Mouse (Mus musculus) splenic B cell, adult 2 months (primary cell): ENCODE results near the gene Klhl21.

Experiments used
- DNase-seq: peaks from one replicate; pipeline ENCODE4 v3.0.0-alpha.2; 2011; ENCODE audit warnings: low read depth, low spot score
- H3K27me3 ChIP-seq: 2 replicates; pipeline ENCODE4 v1.6.1; 2012; ENCODE audit warnings: mild to moderate bottlenecking, low read length, moderate library complexity, mixed read lengths; ENCODE audit not compliant: control insufficient read depth, poor library complexity, insufficient read depth, severe bottlenecking
- H3K36me3 ChIP-seq: 2 replicates; pipeline ENCODE4 v1.6.1; 2012; ENCODE audit warnings: mild to moderate bottlenecking, low read length, moderate library complexity, mixed read lengths; ENCODE audit not compliant: control insufficient read depth, poor library complexity, insufficient read depth, severe bottlenecking

Gene Klhl21

DNA sequence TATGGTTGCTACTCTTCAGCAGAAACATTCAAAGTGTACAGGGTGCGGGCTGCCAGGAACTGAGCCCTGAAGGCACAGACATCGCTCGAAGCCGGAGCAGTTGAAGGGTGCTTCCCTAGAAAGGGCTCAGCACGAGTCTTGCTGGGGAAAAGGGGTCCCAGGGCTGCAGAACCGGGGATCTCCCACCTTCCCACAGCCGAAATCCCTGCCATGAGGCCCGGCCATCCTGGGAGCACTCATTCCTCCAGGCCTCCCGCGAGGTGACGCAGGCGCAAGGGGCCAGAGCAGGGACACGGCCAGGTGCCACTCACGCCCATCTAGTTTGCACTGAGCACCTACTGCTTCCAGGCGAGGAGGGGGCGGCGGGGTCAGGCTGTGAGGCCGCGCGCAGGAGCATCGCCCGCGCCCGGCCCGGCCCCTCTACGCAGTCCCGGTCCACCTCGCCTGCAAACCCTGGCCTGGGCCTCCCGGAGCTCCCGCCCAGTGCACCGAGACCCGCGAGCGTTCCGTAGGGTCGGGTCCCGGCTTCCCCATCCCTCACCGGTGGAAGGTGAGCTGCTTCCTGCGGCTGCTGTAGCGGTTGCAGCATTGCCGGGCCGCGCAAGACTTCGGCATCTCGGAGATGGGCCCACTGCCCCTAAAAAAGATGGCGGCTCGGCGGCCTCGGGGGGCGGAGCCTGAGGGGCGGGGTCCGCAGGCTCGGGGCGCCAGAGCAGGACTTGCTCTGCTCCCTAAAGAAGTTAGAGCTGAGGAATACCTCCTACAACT lies 20.1 kb upstream of the Klhl21 start, which contains the start of gene Thap3:
Thap3 (minus strand) TSS at position 656 of the 768 bp plus-strand sequence.
- Histone ChIP-seq H3K36me3 (peaks cover 6% of the 10 kb centered on the region), H3K27me3 (no peaks in the 10 kb centered on the region)
- DNase-seq, result peak; percentile 74

DNA sequence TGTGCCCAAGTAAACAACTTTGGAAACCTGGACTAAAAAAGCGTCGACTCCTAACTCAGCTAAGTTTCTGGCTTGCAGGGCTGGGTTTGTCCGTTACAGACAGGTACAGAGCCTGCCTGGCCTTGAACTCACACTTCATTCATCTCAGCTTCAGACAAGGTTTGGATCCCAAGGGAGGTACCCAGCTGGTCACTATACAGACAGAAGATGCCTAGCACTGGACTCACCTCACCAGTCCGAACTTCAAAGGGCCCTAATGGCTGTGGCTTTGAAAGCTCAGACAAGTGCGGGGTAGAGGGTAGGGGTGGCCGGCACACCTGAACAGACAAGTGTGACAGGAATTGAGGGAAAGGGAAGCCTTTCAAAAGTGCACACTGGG lies 19.5 kb upstream of the Klhl21 start:
- H3K27me3 ChIP-seq, result no peaks in the 10 kb centered on the region

DNA sequence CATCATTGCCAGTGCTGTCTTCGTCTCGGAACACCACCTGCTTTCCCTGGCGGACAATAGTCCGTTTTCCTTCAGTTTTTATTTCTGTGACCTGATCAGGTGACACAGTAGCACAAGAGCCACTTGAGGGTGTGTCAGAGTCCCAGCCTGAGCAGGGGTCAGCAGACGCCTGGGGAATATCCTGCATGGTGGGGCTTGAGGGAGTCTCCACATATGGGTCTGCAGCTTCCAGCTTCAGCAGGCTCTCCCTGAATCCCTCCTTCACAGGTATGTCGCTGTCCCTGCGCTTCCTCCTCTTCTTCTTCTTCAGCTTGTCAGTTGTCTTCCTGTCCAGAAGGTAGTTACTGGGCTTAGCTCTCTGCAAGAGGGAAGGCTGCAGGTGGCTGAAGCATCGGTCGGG lies 16.5 kb upstream of the Klhl21 start:
- DNase-seq, result no peak
- peaks cover 3% of the 10 kb centered on the region; the same call in 1 of the 2 replicates for H3K36me3 ChIP-seq
- no peaks in the 10 kb centered on the region; the same call in 1 of the 2 replicates for H3K27me3 ChIP-seq

More for the DNA sequence above, 19.5 kb upstream of the Klhl21 start:
- no peak for DNase-seq
- peaks cover 6% of the 10 kb centered on the region for H3K36me3 ChIP-seq

DNA sequence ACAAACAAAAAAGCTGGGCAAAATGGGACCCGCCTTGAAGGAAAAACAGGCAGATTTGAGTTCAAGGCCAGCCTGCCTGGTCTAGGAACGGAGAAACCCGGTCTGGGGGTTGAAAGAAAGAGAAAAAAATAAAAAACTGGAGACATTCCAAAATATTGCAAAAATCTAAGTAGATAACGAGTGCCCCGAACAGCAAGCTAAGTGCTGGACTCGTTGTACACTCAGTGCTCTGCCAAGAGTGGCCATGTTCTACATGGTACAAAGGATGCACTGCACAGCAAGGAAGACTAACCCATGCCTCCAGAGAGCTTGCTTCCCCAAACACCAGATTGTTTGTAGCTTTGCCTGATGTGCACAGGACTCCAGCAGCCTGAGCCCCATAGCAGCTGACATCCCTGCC lies 15.6 kb upstream of the Klhl21 start:
- H3K36me3 ChIP-seq, result peaks cover 3% of the 10 kb centered on the region; the same call in 1 of the 2 replicates
- no peak for DNase-seq
- no peaks in the 10 kb centered on the region; the same call in 1 of the 2 replicates for H3K27me3 ChIP-seq

DNA sequence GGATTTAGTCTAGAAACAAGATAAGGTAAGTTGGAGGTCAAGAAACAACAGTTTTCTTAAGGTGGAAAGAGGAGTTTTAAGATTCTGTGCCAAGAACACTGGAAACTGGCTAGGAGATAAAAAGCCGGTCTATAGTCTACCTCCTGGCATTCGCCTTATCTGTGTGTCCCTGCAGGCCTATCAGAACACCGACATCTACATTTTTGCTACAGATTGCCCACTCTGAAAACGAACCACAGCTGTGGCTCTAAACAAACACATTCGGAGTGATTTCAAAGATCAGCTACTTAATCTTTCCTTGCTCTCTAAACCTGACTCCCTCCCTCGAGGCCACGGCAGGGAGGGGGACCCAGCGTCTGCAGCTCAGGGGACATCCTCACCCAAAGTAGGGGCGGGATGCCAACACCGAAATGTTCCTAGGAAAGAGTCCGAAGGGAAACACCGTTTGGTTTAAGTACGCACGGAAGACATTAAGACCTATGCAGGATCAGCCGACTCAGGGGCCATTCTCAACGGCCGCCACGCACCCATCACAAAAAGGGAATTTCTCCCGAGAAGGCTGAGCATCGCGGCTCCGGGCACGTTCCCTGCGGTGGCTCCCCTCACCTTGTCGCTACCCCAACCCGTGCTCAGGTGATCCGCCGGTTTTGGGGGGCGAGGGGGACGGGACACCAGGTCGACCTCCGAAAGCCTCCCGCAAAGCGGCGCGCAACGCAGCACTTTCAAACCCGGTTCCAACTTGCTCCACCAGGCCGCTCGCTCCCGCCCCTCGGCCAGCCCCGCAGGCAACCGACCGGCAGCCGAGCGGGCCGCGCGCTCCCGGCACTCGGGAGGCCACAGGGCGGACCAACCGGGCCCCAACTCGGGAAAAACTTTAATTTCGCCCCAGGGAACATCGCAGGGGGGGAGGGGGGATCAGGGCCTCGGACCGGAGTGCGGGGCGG lies 14.1 kb upstream of the Klhl21 start:
- peak; percentile 31 for DNase-seq

DNA sequence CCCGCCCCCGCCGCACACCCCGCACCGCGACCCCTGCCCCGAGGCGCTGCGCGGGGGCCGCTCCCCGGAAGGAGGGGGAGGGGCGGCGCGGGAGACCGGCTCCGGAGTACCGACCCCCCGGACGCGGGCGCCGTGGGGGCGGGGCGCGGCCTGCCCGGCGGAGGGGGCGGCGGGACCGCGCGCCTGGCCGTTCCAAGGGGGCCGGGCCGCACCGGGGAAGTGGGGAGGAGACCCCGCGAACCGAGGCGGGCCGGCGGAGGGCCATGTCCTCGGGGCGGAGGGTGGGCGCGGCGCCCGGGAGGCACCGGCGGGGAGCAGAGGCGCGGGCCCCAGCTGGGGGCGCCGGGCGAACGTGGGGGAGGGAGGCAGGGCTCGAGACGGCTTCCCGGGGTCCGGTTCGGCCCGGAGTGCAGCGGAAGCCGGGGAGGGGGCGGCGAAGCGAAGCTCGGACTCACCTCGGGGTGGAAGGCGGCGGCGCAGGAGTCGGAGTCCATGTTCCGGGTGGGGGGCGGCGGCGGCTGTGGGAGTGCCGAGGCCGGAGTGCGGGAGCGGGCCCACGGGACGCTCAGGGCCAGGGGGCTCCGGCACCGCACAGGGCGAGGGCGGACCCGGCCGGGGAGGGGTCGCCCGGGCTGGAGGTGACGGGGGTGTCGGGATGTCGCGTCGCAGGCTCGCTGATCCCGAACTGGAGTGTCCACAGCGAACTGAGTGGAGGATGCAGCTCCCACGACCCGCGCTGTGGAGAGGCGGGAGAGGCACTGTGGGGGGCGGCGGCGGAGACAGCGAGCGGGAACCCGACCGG lies 13.0 kb upstream of the Klhl21 start:
- peaks cover 3% of the 10 kb centered on the region; the same call in 1 of the 2 replicates for H3K36me3 ChIP-seq
- DNase-seq, result peak; percentile 18

More for the DNA sequence above, 14.1 kb upstream of the Klhl21 start:
- Histone ChIP-seq H3K27me3 (no peaks in the 10 kb centered on the region; the same call in 1 of the 2 replicates), H3K36me3 (peaks cover 3% of the 10 kb centered on the region; the same call in 1 of the 2 replicates)

DNA sequence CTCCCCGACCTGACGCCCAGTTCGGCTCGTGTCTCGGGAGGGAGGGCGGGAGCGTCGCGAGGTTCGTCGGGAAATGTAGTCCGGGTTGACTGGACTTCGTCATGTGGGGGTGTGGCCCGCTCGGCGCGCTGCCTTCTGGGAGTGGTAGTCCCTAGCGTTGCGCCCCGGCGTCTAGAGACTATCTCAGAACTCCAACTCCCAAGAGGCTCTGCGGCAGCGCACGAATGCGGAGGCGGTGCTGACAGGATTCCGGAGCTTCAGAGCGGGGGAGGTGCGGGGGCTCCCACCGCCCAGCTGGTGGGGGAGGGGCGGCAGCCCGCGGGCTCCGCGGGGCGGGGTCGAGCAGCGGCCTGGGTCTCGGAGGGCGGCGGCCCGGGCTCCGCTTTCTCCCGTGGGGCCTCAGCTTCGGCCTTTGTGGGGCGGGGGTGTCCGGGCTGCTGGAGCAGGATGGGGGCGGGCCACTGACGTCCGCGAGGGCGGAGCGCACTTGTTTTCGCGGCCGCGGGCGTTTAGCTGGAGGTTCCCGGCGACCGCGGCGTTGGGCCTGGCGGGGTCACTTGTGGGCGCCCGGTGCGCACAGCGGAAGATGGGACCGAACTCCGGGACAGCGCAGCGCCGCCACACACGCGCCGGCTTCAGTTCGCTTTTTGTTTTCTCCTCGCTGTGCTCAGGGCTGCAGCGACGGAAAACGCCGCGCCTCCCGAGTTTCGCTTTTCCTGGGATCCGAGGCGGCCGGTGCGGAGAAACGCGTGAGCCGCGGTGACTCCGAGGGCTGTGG lies 12.2 kb upstream of the Klhl21 start, which contains the start of gene Phf13:
Phf13 (minus strand) TSS at position 86 of the 778 bp plus-strand sequence.
- DNase-seq, result peak; percentile 99
- Histone ChIP-seq H3K36me3 (peaks cover 2% of the 10 kb centered on the region; the same call in 1 of the 2 replicates), H3K27me3 (no peaks in the 10 kb centered on the region; the same call in 1 of the 2 replicates)

More for the DNA sequence above, 13.0 kb upstream of the Klhl21 start:
- H3K27me3 ChIP-seq, result no peaks in the 10 kb centered on the region; the same call in 1 of the 2 replicates

DNA sequence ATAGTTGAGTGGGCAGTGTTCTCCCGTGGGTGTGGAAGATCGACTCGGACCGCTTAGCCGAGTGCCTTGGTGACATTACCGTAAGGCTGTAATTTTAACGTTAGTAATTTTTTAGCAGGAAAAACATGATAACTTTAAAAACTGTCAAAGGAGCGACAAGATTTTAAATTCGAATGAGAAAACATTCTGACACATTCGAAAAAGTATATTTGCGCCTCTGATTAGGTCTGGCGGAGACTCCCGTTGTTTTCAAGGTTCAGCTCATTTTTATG lies 11.7 kb upstream of the Klhl21 start:
- Histone ChIP-seq H3K36me3 (no peaks in the 10 kb centered on the region), H3K27me3 (no peaks in the 10 kb centered on the region; the same call in 1 of the 2 replicates)
- DNase-seq, result no peak

DNA sequence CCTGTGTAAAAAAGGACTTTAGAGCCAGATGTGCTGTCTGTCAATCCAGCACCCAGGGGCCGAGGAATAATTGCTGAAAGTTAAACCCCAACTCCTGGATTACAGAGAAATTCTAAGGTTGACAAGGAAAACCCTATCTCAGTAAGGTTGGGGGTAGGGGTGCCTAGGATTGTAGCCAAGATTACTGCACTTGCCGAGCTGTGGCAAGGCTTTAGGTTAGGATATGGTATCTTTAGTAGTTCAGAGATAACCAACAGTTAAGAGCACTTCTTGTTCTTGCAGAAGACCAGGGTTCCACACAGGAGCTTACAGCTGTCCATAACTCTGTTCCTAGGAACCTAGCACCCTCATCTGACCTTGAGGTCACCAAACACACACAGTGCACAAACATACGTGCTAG lies 10.9 kb upstream of the Klhl21 start:
- DNase-seq, result no peak
- Histone ChIP-seq H3K27me3 (no peaks in the 10 kb centered on the region; the same call in 1 of the 2 replicates), H3K36me3 (no peaks in the 10 kb centered on the region)

DNA sequence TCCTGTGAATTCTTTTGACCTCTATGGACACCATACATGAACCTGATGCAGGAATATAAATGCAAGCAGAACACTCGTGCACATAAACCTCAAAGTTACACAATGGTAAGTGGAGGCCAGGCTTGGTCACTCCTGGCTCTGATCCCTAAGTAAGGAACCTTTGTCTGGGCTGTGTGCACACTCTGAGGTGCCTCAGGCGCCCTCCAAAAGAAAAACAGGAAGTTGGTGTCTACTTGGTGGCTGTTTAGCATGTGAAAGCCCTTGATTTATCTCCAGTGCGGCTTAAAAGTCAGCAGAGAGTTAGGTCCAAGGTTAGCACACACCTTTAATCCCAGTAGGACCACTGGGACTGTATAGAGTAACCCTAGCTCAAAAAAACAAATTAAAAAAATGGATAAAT lies 9.1 kb upstream of the Klhl21 start:
- no peaks in the 10 kb centered on the region; the same call in 1 of the 2 replicates for H3K27me3 ChIP-seq
- no peaks in the 10 kb centered on the region for H3K36me3 ChIP-seq
- DNase-seq, result peak; percentile 29

DNA sequence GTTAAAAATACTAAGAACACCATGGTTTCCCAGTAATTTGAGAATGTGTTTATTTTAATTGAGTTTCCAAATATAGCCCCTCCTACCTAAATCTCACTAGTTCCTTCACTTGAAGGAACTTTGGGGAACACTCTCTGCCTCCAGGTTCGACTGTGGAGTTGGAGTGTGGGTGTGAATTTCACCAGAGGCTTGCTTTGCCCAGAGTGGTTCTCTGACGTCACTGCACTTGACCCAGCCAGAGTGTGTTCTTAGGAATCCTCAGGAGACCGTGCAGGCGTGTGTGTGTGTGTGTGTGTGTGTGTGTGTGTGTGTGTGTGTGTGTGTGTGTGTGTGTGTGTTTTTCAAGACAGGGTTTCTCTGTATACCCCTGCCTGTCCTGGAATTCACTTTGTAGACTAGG lies 7.7 kb upstream of the Klhl21 start:
- H3K27me3 ChIP-seq, result no peaks in the 10 kb centered on the region
- H3K36me3 ChIP-seq, result no peaks in the 10 kb centered on the region
- no peak for DNase-seq

DNA sequence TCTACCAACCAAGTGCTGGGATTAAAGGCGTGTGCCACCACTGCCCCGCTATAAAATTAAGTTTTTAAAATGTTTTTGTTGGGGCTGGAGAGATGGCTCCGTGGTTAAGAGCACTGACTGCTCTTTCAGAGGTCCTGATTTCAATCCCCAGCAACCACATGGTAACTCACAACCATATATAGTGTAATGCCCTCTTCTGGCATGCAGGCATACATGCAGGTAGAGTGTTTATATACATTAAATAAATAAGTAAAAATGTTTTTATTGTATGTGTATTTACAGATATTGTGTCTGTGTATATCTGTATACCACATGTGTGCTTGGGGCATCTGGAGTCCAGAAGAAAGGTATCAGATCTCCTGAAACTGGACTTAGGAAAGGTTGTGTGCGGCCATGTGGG lies 7.3 kb upstream of the Klhl21 start:
- H3K27me3 ChIP-seq, result no peaks in the 10 kb centered on the region
- no peak for DNase-seq
- H3K36me3 ChIP-seq, result no peaks in the 10 kb centered on the region

DNA sequence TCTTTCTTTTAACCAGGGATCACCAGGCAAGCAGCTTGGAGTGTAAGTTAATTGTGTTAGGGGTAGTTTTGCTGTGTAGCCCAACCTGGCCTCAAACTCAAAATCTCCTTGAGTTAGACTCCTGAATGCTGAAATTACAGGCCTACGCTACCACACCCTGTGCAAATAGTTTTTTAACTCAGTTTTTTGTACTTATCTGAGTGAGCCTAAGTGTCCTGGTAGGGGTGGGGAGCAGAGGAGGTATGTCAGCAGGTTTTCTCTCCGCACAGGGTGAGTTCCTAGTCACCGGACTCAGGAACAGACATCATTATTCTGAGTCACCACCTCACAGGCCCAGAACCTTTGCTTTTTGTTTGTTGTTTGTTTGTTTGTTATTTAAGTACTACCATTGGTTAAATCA lies 6.5 kb upstream of the Klhl21 start:
- DNase-seq, result no peak
- H3K27me3 ChIP-seq, result no peaks in the 10 kb centered on the region
- H3K36me3 ChIP-seq, result no peaks in the 10 kb centered on the region

DNA sequence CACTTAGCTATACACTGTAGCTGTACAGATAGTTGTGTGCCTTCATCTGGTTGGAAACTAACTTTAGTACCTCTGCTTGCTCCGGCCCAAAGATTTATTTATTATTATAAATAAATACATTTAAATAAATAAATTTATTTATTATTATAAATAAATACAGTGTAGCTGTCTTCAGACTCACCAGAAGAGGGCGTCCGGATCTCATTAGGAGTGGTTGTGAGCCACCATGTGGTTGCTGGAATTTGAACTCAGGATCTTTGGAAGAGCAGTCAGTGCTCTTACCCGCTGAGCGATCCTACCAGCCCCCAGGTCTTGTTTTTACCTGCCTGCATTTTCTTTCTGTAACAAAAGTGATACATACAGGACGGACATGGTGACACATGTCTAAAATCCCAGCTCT lies 2.5 kb upstream of the Klhl21 start:
- H3K27me3 ChIP-seq, result no peaks in the 10 kb centered on the region
- H3K36me3 ChIP-seq, result no peaks in the 10 kb centered on the region
- DNase-seq, result peak; percentile 57
